Mouse (Mus musculus) layer of hippocampus, adult 11-12 months (tissue): ENCODE results near the gene Akt1.

Experiments
- DNase-seq: peaks from one replicate; pipeline ENCODE4 v3.0.0; 2022; ENCODE audit warnings: low spot score

Akt1 gene

DNA sequence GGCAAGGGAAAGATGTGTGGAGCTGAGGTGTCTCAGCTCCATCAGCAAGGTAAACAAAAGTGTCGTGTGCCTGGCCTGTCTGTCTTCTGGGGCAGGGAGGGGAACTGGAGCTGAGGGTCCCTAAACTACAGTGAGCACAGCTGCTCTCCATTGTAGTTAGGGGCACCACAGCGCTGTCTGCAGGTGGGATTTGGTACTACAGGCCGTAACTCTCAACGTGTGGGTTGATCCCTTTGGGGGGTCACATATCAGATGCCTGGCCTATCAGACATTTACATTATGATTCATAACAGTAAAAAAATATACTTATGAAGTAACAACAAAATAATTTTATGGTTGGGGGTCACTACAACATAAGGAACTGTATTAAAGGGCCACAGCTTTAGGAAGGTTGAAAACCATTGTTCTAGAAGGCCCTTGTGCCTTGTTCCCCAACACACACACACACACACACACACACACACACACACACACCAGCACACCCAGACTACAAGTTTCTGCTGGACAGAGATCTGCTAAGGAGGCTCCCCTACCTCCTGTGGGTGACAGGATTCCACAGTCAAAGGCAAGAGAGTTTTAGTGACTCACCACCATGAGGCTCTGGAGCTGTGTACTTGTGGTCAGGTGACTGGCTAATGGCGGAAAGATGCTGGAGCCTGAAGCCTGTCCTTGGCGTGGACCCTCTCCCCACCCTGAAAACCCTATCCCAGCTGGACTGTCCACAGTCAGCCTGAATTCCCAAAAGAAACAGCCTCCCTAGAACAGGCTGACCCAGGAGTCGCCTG is 47.4 kb downstream of the Akt1 start:
- no peak for DNase-seq

DNA sequence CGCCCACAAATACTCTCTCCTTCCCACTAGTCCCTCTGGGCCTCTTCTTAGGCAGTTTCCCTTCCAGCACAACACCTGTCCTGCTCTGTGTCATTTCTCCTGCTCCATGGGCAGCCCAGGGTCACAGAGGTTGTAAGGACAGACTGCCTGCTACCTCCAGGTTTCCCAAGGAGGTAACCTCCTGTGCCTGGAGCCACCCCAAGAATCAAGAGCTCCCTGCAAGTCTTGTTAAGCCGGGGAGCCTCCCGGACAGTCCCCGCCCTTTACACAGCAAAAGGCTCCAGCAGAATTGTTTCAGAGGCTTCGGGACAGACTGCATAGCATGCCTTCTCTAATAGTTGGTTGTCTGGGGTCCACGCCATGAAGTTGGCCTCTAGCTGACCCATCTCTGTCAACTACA is 48.2 kb downstream of the Akt1 start:
- DNase-seq: no peak

DNA sequence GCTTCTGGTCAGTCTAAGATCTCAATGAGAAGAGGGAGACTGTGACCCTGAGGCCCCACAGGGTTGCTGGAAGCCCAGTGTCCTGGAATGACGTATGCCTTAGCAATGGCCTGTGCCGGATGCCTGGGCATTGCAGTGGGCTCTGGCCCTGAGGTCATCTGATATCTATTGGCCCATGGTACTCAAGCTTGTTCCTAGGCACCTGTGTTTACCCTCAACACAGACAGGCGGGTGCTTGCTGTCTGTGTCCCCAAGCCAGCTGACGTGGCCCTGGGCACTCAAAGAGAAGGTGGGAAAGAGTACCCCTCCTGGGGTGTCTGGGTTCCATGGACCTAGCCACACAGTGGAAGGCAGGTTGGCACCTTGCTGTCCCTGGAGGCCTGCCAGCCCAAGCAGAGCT is 49.0 kb downstream of the Akt1 start:
- no peak for DNase-seq

DNA sequence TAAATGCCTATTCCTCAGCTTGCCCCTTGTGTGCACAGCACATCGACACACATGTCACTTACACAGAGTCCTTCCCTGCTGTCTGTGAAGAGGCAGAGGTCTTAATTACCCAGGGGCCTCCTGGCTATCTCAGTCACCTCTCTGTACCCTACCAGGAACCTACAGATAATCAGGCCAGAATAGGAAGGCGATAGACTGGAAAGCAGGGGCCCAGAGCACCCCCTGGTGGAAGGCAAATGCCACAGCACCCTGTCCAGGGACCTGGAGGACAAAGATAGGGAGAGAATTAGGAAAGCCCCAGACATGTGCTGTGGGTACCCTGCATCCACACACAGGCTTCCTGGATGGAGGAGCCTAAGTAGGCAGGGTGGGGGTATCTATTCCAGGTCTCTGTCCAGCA is 50.9 kb downstream of the Akt1 start:
- peak; percentile 66 for DNase-seq

DNA sequence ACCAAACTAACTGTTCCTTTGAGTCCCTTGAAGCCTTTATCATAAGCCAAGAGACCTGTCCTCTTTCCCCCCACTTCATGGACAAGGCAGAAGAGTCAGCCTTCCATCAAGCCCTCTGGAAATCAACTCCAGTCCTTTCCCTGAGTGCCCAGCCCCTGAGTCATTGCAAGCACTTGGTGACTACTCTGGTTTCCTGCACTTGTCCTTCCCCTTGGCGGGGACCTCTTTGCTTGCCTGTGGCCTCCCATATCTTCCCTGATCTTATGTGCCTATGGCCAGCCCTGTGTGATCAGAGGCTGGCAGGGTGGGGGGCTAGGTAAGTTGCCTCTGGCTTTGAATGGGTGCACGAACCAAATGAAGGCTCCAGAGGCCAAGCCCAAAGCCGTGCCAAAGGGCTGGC is 52.8 kb downstream of the Akt1 start:
- DNase-seq: no peak

DNA sequence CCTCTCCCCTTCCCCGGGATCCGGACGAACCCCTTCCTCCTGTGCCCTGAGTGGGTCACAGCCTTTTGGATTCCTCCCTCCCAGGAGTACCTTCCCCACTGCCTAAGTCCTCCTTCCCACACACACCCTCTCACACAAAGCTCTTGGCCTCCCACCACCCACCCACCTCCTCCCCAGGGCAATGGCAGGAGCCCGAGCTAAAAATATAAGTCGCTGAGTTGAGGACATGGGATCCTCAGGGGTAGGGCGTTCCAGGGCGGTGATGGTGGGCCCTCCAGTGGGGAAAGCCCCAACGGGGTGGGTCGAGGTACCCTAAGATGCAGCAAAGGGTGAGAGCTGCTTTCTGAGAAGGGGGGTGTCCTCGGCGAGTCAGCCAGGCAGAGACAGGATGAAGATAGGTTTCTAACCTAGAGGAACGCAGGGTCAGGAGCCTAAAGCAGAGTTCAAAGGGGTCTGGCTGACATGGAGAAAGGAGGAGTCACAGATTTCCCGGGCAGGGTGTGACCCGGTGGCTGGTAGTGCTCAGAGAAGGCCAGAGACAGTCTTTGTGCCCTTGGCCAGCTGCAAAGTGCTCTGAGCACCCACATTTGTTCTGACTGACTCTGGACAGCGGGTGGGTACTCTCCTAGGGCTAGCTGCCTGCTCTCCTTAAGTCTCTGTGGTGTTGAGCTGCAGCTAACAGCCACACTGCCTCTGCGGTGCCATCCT is 54.2 kb downstream of the Akt1 start:
- no peak for DNase-seq

DNA sequence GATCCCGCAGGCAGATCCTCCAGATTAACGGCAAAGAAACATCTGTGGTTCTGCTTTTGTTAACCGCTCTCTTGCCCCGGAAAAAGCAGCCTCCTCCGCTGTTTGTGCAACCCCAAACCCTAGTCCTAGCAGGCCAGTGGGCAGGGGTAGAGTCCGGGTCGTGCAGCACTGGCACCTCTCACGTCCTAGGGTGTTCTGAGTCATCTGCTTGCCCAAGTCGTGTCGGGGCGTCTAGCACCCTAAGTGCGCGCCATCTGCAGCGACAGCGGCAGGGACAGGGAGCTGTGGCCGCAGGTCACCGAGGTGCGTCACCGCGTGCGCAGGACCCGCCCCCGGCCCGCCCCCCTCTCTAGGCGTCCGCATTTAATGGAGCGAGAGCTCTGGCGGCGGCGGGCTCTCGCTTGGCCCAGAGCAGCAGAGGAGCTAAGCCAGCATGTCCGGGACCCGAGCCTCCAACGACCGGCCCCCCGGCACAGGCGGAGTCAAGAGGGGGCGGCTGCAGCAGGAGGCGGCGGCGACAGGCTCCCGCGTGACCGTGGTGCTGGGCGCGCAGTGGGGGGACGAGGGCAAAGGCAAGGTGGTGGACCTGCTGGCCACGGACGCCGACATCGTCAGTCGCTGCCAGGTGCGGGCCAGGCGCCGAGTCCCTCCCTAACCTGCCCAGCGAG is 54.9 kb downstream of the Akt1 start, which contains the start of gene Adssl1:
TSS of gene Adssl1 (plus strand) at position 360 of the 668 bp plus-strand sequence.
- peak; percentile 61 for DNase-seq

DNA sequence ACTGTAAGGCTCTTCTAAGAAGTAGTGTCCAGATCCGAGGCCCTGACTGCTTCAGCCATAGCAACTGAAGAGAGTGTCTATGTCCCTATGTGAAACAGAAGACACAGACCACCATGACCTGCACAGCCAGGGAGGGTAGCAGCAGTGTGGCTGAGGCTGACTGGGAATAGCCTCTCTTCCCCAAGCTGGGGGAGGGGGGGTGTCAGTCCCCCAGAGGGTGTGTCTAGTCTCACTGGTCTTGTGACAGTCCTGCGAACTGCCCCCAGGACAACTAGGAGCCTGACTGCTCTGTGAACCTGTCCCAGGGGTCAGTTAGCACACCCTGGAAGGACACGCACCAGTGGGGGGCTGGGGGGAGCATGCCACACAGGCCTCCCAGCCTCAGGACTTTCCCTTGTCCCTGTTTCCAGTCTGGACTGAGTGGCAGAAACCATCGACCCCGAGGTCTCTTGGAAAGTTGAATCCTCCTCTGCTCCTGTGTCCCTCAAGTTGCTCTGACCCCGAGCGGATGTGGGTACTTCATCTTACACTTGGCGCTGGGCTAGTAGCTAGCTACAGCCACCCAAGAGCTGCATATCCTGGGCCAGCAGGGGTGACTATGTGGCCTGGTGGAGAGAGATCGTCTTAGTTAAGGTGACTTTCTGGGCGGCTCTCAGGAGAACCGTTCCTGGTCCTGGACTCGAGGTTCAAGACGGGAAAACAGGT is 55.6 kb downstream of the Akt1 start:
- no peak for DNase-seq

DNA sequence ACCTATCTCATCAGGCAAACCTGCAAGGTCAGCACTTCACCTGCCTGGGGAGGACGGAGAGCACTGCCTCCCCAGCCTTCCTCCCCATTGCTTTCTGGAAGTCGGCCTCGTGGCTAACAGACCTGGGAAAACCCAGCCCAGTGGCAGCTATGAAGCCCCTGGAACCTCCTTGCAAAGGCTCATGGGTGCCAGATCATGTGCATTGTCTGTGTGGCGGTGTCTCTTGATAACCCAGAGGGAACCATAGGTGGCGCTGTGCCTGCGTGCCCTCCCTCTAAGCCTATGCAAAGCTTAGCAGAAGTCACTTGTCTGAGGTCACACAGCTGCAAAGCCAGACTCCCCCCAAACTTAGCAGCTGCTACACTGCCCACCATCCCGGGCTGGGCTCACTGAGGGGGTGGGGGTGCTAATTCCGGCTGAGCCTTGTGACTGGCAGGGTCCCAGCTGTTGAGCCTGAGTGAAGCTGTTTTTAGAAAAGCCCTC is 56.7 kb downstream of the Akt1 start:
- DNase-seq: peak; percentile 78

DNA sequence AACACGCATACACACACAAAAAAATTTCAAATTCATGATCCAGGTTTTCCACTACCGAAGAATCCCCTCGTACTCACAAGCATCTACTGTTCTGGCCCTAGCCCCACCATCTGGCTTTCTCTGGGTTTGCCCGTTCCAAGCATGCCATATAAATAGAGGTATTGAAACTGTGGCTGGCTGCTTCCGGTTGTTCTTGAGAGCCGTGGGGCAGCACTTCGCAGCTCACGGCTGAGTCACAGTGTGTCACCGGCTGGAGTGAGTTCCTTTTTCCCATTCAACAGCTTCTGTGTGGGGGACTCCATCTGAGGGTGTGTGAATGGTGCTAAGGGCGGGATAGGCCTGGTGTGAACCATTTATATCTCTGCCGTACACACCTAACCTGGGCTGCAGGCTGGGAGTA is 57.5 kb downstream of the Akt1 start:
- peak; percentile 79 for DNase-seq

DNA sequence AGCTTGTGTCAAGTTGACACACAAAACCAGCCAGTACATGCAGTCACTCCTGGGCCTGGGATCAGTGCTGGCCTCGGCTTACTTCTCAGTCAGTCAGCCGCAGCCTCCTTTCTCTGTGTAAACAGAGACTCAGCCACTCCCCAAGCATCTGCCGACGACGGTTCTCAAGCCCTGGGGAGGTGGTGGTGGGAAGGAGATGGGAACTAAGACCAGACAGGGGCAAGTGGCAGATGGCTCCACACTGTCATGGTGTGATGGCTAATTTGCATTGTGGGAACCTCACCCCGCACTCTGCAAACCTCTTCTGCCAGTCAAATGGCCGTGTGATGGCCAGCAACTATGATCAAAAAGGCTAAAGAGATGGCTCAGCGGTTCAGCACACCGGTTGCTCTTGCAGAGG is 58.0 kb downstream of the Akt1 start:
- no peak for DNase-seq

DNA sequence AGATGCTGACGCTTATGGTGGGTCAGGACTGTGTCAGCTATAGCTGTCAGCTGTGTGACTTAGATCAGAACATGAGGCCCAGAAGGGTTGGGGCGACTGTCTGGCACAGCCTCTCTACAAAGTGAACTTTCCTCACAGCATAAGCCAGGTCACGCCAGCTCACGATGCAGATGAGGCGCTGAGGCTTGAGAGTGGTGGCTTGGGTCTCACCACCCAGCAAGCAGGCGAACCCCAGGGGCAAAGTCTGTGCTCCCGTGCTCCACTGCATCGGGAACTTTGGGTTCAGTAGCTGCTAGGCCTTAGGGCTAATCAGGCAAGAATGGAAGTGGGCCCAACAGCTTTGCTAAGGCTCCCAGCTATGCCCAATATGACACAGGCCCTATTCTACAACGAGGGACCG is 65.7 kb downstream of the Akt1 start:
- DNase-seq: no peak

DNA sequence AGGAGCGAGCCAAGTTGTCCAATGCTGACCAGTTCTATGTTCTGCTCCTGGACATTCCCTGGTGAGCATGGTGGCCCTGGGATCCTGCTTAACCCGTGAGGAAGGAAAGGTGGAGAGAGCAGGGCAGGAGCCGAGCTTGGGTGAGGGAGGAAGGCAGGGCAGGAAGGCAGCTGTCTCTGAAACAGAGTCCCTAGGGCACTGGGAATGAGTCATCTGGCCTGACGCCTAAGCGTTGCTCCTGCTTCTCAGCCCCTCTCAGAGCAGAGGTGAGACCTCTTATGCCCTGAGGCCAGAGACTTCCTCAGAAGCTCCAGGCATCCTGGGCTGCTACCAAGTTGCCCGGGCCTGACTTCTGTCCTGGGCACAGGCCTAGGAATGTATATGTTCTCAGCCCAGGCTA is 67.7 kb downstream of the Akt1 start:
- DNase-seq: no peak

DNA sequence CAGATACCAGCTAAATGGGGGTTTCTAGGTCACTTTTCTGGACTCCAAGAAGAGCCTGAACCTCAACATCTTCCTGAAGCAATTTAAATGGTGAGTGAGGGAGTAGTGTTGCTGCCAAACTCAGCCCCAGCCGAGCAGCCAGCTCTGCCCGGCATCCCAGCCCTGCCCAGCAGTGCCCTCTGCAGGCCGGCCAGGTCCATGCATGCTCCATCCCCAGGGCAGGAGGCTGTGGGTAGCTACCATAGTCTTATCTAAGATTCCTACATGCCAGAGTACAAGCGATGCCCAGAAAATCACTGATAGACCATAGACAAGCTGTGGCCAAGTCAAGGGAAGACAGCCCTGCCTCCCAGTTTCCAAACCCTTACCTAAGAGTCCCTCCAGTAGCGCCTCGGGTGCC is 68.9 kb downstream of the Akt1 start:
- peak; percentile 84 for DNase-seq

DNA sequence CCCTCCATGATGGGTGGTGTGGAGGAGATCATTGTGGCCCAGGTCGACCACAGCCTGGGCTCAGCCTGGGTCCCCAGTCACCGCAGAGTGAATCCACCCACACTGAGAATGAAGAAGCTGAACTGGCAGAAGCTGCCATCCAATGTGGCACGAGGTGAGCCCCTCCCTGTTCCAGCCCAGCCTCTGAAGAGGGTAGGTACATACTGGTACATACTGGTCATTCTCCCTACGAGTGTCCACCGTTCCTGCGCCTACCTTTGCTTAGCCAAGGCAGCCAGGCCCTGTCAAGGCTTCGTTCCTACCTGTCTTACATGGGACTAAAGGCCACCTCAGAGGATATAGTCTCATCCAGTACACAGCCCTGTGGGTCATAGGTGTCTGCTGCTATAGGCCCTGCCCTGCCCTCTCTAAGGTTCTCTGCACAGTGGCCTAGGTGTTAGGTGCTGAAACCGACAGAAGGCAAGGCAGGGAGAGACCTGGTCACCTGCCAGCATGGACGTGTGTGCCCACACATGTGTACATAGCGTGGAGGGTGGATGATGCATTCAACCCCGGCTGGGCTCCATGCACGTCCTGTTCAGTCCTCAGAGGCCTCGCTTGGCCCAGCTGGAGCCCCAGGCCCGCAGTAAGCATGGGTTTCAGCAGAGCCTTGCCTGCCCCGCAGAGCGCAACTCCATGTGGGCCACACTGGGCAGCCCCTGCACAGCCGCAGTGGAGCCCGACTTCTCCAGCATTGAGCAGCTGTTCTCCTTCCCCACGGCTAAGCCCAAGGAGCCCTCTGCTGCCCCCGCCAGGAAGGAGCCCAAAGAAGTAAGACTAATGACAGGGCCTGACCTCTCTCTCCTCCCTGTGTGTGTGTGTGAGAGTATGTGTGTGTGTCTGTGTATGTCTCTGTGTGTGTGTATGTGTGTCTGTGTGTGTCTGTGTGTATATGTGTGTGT is 69.7 kb downstream of the Akt1 start:
- no peak for DNase-seq

DNA sequence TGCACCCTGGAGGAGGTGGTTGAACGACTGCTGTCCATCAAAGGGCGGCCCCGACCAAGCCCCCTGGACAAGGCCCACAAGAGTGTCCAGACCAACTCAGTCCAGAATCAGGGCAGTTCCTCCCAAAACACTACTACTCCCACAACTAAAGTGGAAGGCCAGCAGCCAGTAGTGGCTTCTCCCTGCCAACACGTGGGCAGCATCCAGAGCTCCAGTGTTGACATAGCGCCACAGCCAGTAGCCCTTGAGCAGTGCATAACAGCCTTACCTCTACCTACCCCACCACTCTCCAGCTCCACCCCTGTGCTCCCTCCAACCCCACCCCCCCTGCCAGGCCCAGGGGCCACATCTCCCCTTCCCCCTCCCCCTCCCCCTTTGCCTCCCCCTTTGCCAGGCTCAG is 70.7 kb downstream of the Akt1 start:
- no peak for DNase-seq
